Mouse (Mus musculus) midbrain, embryonic 13.5 days (tissue): ENCODE results near the gene Inpp5a. TPM values are rescaled to one million over a fixed set of nuclear protein-coding genes. Genes with fewer than 3 reads are reported as not detected.

Experiments
- ATAC-seq: fragments of 200-750 bp; cut with Nextera tagmentation; 2 replicates; pipeline ENCODE4 v1.8.0; 2017; ENCODE audit warnings: mild to moderate bottlenecking, moderate TSS enrichment, moderate library complexity
- H3K27ac ChIP-seq: fragments of 300-500 bp; sonication (generic); 2 replicates; pipeline ENCODE4 v1.5.1; 2015; ENCODE audit warnings: inconsistent platforms, mild to moderate bottlenecking, moderate library complexity
- H3K27me3 ChIP-seq: fragments of 300-500 bp; sonication (generic); 2 replicates; pipeline ENCODE4 v1.6.1; 2015; ENCODE audit warnings: mild to moderate bottlenecking, inconsistent platforms
- H3K36me3 ChIP-seq: fragments of 300-500 bp; sonication (generic); 2 replicates; pipeline ENCODE4 v1.6.1; 2015; ENCODE audit warnings: mild to moderate bottlenecking, inconsistent platforms
- H3K4me1 ChIP-seq: fragments of 300-500 bp; sonication (generic); replicated peaks from 2 replicates; pipeline ENCODE4 v1.6.1; 2015; ENCODE audit warnings: inconsistent platforms
- H3K4me2 ChIP-seq: fragments of 300-500 bp; sonication (generic); replicated peaks from 2 replicates; pipeline ENCODE4 v1.6.1; 2015; ENCODE audit warnings: moderate library complexity, mild to moderate bottlenecking, inconsistent platforms
- H3K4me3 ChIP-seq: fragments of 300-500 bp; sonication (generic); replicated peaks from 2 replicates; pipeline ENCODE4 v1.5.1; 2015; ENCODE audit warnings: mild to moderate bottlenecking, inconsistent platforms
- H3K9ac ChIP-seq: fragments of 300-500 bp; sonication (generic); replicated peaks from 2 replicates; pipeline ENCODE4 v1.6.1; 2015; ENCODE audit warnings: mild to moderate bottlenecking, inconsistent platforms
- H3K9me3 ChIP-seq: fragments of 300-500 bp; sonication (generic); 2 replicates; pipeline ENCODE4 v1.6.1; 2016; ENCODE audit warnings: mild to moderate bottlenecking, inconsistent platforms
- WGBS: fragments of 180-500 bp; shearing (Covaris S2); methylation state at CpG from one replicate; pipeline ENCODE4 v1.1.7; 2015; 5-methylcytosine and 5-hydroxymethylcytosine counted together
- polyA plus RNA-seq: library from polyadenylated mRNA; unstranded; fragments of >200 nt; fragmentation: Nextera tagmentation; extraction: Ambion mirVana; gene quantifications from 2 replicates; pipeline ENCODE4 v1.2.1, GENCODE M21; 2015

Gene Inpp5a
- polyA plus RNA-seq: 10.0 and 14.3 TPM in 2 replicates

- H3K4me3 ChIP-seq: peak within 1 kb of the TSS; percentile 80
- ATAC-seq: peak; percentile 99
- peak within 1 kb of the TSS; percentile 78 for H3K27ac ChIP-seq
- whole genome bisulfite sequencing: under 1% methylated on average over 46 of the region's 47 CpGs
- peaks cover 47% of the 10 kb centered on the region for H3K4me1 ChIP-seq
- peak within 1 kb of the TSS; percentile 82 for H3K9ac ChIP-seq
- no peaks in the 10 kb centered on the region for H3K9me3 ChIP-seq
- H3K27me3 ChIP-seq: no peaks in the 10 kb centered on the region
- H3K36me3 ChIP-seq: no peaks in the 10 kb centered on the region
- peak within 1 kb of the TSS; percentile 72 for H3K4me2 ChIP-seq
Measured at GRCm38 (mm10) chr7:139388670-139389212, at the start of gene Inpp5a. Gene Inpp5a, plus strand, starts transcription at chr7:139389109.

GRCm38 (mm10) chr7:139339184-139339583 is 49.7 kb upstream of the Inpp5a start:
- no peak for ATAC-seq
- H3K27ac ChIP-seq: no peak overlapping the region
- H3K27me3 ChIP-seq: no peaks in the 10 kb centered on the region
- H3K9me3 ChIP-seq: no peaks in the 10 kb centered on the region
- no peak overlapping the region for H3K4me3 ChIP-seq
- no peaks in the 10 kb centered on the region for H3K4me1 ChIP-seq
- H3K4me2 ChIP-seq: no peak overlapping the region
- WGBS: 87% methylated on average over 3 of the region's 3 CpGs
- H3K9ac ChIP-seq: no peak overlapping the region
- no peaks in the 10 kb centered on the region for H3K36me3 ChIP-seq

GRCm38 (mm10) chr7:139341020-139341660 is 47.8 kb upstream of the Inpp5a start:
- H3K4me3 ChIP-seq: no peak overlapping the region
- H3K4me1 ChIP-seq: no peaks in the 10 kb centered on the region
- no peaks in the 10 kb centered on the region for H3K36me3 ChIP-seq
- WGBS: 62% methylated on average over 4 of the region's 4 CpGs
- no peaks in the 10 kb centered on the region for H3K27me3 ChIP-seq
- H3K27ac ChIP-seq: no peak overlapping the region
- no peak; the same call in 1 of the 2 replicates for ATAC-seq
- no peaks in the 10 kb centered on the region for H3K9me3 ChIP-seq
- no peak overlapping the region for H3K4me2 ChIP-seq
- no peak overlapping the region for H3K9ac ChIP-seq

GRCm38 (mm10) chr7:139342809-139343208 is 46.1 kb upstream of the Inpp5a start:
- Histone ChIP-seq H3K4me2 (no peak overlapping the region), H3K4me1 (no peaks in the 10 kb centered on the region), H3K27ac (no peak overlapping the region), H3K36me3 (no peaks in the 10 kb centered on the region), H3K9ac (no peak overlapping the region), H3K4me3 (no peak overlapping the region), H3K9me3 (no peaks in the 10 kb centered on the region), H3K27me3 (no peaks in the 10 kb centered on the region)
- 94% methylated on average over 5 of the region's 5 CpGs for WGBS
- no peak for ATAC-seq

- WGBS: 73% methylated on average over 7 of the region's 7 CpGs
- Histone ChIP-seq H3K9me3 (no peaks in the 10 kb centered on the region), H3K4me2 (no peak overlapping the region), H3K27me3 (no peaks in the 10 kb centered on the region), H3K27ac (no peak overlapping the region), H3K4me1 (no peaks in the 10 kb centered on the region), H3K9ac (no peak overlapping the region), H3K36me3 (no peaks in the 10 kb centered on the region), H3K4me3 (no peak overlapping the region)
- no peak for ATAC-seq
Measured at GRCm38 (mm10) chr7:139347051-139347450, 41.9 kb upstream of the Inpp5a start.

- Histone ChIP-seq H3K36me3 (no peaks in the 10 kb centered on the region), H3K9ac (no peak overlapping the region)
Measured at GRCm38 (mm10) chr7:139350606-139351005, 38.3 kb upstream of the Inpp5a start.

GRCm38 (mm10) chr7:139354370-139355139 is 34.4 kb upstream of the Inpp5a start:
- WGBS: 90% methylated on average over 4 of the region's 4 CpGs
- Histone ChIP-seq H3K4me2 (no peak overlapping the region), H3K36me3 (no peaks in the 10 kb centered on the region), H3K27me3 (no peaks in the 10 kb centered on the region), H3K9me3 (no peaks in the 10 kb centered on the region), H3K4me3 (no peak overlapping the region), H3K27ac (no peak overlapping the region), H3K9ac (no peak overlapping the region), H3K4me1 (no peaks in the 10 kb centered on the region)
- no peak for ATAC-seq

More at GRCm38 (mm10) chr7:139350606-139351005, 38.3 kb upstream of the Inpp5a start:
- Histone ChIP-seq H3K4me2 (no peak overlapping the region), H3K4me1 (no peaks in the 10 kb centered on the region), H3K27me3 (no peaks in the 10 kb centered on the region), H3K27ac (no peak overlapping the region), H3K9me3 (no peaks in the 10 kb centered on the region), H3K4me3 (no peak overlapping the region)
- 88% methylated on average over 3 of the region's 3 CpGs for WGBS
- ATAC-seq: no peak

- Histone ChIP-seq H3K4me1 (no peaks in the 10 kb centered on the region), H3K9ac (no peak overlapping the region), H3K9me3 (no peaks in the 10 kb centered on the region), H3K27ac (no peak overlapping the region), H3K4me2 (no peak overlapping the region), H3K4me3 (no peak overlapping the region), H3K27me3 (no peaks in the 10 kb centered on the region), H3K36me3 (no peaks in the 10 kb centered on the region)
- 84% methylated on average over 2 of the region's 2 CpGs for WGBS
- ATAC-seq: no peak
Measured at GRCm38 (mm10) chr7:139357043-139357442, 31.9 kb upstream of the Inpp5a start.

GRCm38 (mm10) chr7:139359906-139360305 is 29.0 kb upstream of the Inpp5a start:
- Histone ChIP-seq H3K4me2 (no peak overlapping the region), H3K9ac (no peak overlapping the region), H3K27me3 (no peaks in the 10 kb centered on the region), H3K4me1 (peaks cover 28% of the 10 kb centered on the region), H3K9me3 (no peaks in the 10 kb centered on the region), H3K36me3 (no peaks in the 10 kb centered on the region), H3K4me3 (no peak overlapping the region), H3K27ac (no peak overlapping the region)
- ATAC-seq: no peak
- WGBS: 90% methylated on average over 4 of the region's 4 CpGs

- H3K27ac ChIP-seq: no peak overlapping the region
- H3K4me2 ChIP-seq: no peak overlapping the region
- no peaks in the 10 kb centered on the region for H3K9me3 ChIP-seq
- H3K27me3 ChIP-seq: no peaks in the 10 kb centered on the region
- no peaks in the 10 kb centered on the region for H3K36me3 ChIP-seq
- H3K4me3 ChIP-seq: no peak overlapping the region
- no peak for ATAC-seq
- H3K4me1 ChIP-seq: peaks cover 31% of the 10 kb centered on the region
- WGBS: 94% methylated on average over 3 of the region's 3 CpGs
- H3K9ac ChIP-seq: no peak overlapping the region
Measured at GRCm38 (mm10) chr7:139360890-139361559, 27.9 kb upstream of the Inpp5a start.

- no peak for ATAC-seq
- no peaks in the 10 kb centered on the region for H3K9me3 ChIP-seq
- peaks cover 31% of the 10 kb centered on the region for H3K4me1 ChIP-seq
- no peak overlapping the region for H3K4me2 ChIP-seq
- no peak overlapping the region for H3K4me3 ChIP-seq
- H3K27me3 ChIP-seq: no peaks in the 10 kb centered on the region
- no peaks in the 10 kb centered on the region for H3K36me3 ChIP-seq
- WGBS: 93% methylated on average over 5 of the region's 5 CpGs
- no peak overlapping the region for H3K27ac ChIP-seq
- no peak overlapping the region for H3K9ac ChIP-seq
Measured at GRCm38 (mm10) chr7:139361799-139362198, 27.1 kb upstream of the Inpp5a start.

- Histone ChIP-seq H3K36me3 (no peaks in the 10 kb centered on the region), H3K9me3 (no peaks in the 10 kb centered on the region), H3K9ac (no peak overlapping the region), H3K27ac (no peak overlapping the region), H3K4me3 (no peak overlapping the region), H3K4me1 (peaks cover 31% of the 10 kb centered on the region), H3K4me2 (no peak overlapping the region), H3K27me3 (no peaks in the 10 kb centered on the region)
- 72% methylated on average over 3 of the region's 3 CpGs for WGBS
- ATAC-seq: no peak; the same call in 1 of the 2 replicates
Measured at GRCm38 (mm10) chr7:139362514-139362913, 26.4 kb upstream of the Inpp5a start.
